ENCODE assay signal across 11 mouse cellular contexts in genomic region chr13:46642318-46642717, GRCm38 (mm10). TPM values are rescaled to one million over a fixed set of nuclear protein-coding genes. Genes with fewer than 3 reads are reported as not detected.
DNase-seq lines count a peak whose midpoint lies in the region; ATAC-seq and TF ChIP-seq lines count a peak whose summit lies in the region.
"Had no signal": no experiment of that assay in that cellular context is flagged by ENCODE, and none has a peak within 500 bp of the region (broad histone marks: within the 10 kb centered on the region; RNA-seq: fewer than 3 reads in every experiment).

No protein-coding gene starts in this region.

- peaks cover 37% of the 10 kb centered on the region for H3K4me1 ChIP-seq in E14TG2a.4 (replicated peaks; ENCODE audit: low read depth, low read length)

- in situ Hi-C loops in Patski (cut with MboI; ENCODE audit: low pct_unique_long_range_greater_than_20kb), result no loop called here

- no peaks in the 10 kb centered on the region for H3K36me3 ChIP-seq in E14TG2a.4 (ENCODE audit: insufficient read depth, low read length)
- H3K36me3 ChIP-seq: forebrain, embryonic 15.5 days had no signal

- DNase-seq in layer of hippocampus, adult 2 months (ENCODE audit: low spot score in 2 of 2), result no peak
- no peak for DNase-seq in layer of hippocampus, postnatal 36 days
- no peak for DNase-seq in Patski (ENCODE audit: low read depth, low spot score)
- peak; percentile 33 for DNase-seq in naive thymus-derived CD4-positive, alpha-beta T cell, adult 2 months (ENCODE audit: low read depth)
- no peak for DNase-seq in urinary bladder, postnatal 10 days (ENCODE audit: low spot score)
- DNase-seq in layer of hippocampus, postnatal 25 days (ENCODE audit: extremely low spot score in 1 of 2, low spot score in 1 of 2), result no peak
- DNase-seq: cerebellum, adult 11 months; heart, adult 18-20 months had no signal

- CTCF ChIA-PET in Patski (lab: Charles Lee), result interaction anchor here (2.7 kb wide), 1 partner anchor 8 kb away, joined by 8 read pairs; no protein-coding TSS in a partner anchor

- no peak for ATAC-seq in Patski
- ATAC-seq: activated CD4-positive, CD25-positive, alpha-beta regulatory T cell, adult 4 months; forebrain, embryonic 15.5 days had no signal

- peaks cover 5% of the 10 kb centered on the region for H3K9me3 ChIP-seq in E14TG2a.4 (ENCODE audit: low read length)
- H3K9me3 ChIP-seq: forebrain, embryonic 15.5 days had no signal

- H3K27me3 ChIP-seq in E14TG2a.4 (ENCODE audit: insufficient read depth, low read length) (0 out of 2 replicates have a peak, but pooled peaks cover 2% of the 10 kb centered on the region), Patski (no peaks in the 10 kb centered on the region)
- H3K27me3 ChIP-seq: forebrain, embryonic 15.5 days had no signal

- POLR2A ChIA-PET in Patski (lab: Charles Lee), result no interaction called here

- TF ChIP-seq CTCF in layer of hippocampus, adult 2 months (conservative IDR thresholded peaks at IDR 0.05), result peak; percentile 74
- TF ChIP-seq CTCF in E14TG2a.4 (conservative IDR thresholded peaks at IDR 0.05; ENCODE audit: low read length), result peak; percentile 61
- TF ChIP-seq CTCF in Patski (IDR thresholded peaks at IDR 0.05), result peak; percentile 43

- H3K27ac ChIP-seq in layer of hippocampus, adult 2 months, result no peak overlapping the region
- H3K27ac ChIP-seq: forebrain, embryonic 15.5 days had no signal

- H3K4me3 ChIP-seq in layer of hippocampus, adult 2 months, result no peak overlapping the region
- H3K4me3 ChIP-seq in E14TG2a.4 (replicated peaks; ENCODE audit: low read length), result no peak overlapping the region
- H3K4me3 ChIP-seq: forebrain, embryonic 15.5 days had no signal

RNA-seq across cellular contexts. Expression of gene Fam8a1, which starts 27.0 kb away (rescaled TPM):
- 10 to 100 TPM; 74.7 to 76.5 TPM for total RNA-seq in layer of hippocampus, adult 2 months (2021)
- total RNA-seq in layer of hippocampus, postnatal 36 days (2021), result 10 to 100 TPM; 75.8 to 80.9 TPM
- 52.0 TPM for polyA plus RNA-seq in Patski (2021)
- 10 to 100 TPM; 74.0 to 74.1 TPM for total RNA-seq in layer of hippocampus, postnatal 25 days (2021)
